Mouse (Mus musculus): ENCODE measurements around the gene Phospho1. TPM values are rescaled to one million over a fixed set of nuclear protein-coding genes. Genes with fewer than 3 reads are reported as not detected.

Phospho1 gene
- polyA plus RNA-seq, 1 experiment from 2014 or later = 0.51 TPM

DNA sequence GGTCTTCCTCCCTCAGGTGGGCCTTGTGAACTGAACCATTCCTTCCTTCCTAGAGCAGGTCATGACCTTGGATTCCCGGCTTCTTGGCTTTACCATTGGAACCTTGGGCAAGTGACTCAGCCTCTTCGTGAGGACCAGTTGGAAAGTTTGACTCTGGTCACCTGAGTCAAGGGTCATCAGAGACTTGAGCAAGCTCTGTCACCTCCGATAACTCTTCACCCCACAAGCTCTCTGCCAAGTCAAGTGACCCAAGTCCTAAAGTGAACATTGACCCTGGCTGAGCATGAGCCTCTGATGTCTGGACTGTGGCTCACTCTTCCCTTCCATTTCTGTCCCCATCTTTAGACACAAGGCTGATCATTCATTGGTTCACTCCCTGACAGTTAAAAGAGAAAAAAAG, 2.8 kb upstream of the Phospho1 start:
- Histone ChIP-seq H3K36me3 (ENCODE audit: control insufficient read depth, insufficient read depth, low read length) (no peaks in the 10 kb centered on the region), H3K9ac (replicated peaks; ENCODE audit: low read depth, low read length) (no peak overlapping the region), H3K4me2 (ENCODE audit: low read depth, low read length) (no peak overlapping the region), H3K27ac (ENCODE audit: low read depth, low read length) (no peak overlapping the region), H3K4me3 (ENCODE audit: low read depth, low read length) (no peak overlapping the region), H3K27me3 (ENCODE audit: control insufficient read depth, insufficient read depth, low read length) (peaks cover 8% of the 10 kb centered on the region), H3K9me3 (ENCODE audit: control insufficient read depth, low read length) (no peaks in the 10 kb centered on the region), H3K4me1 (ENCODE audit: control insufficient read depth, insufficient read depth, low read length) (peaks cover 5% of the 10 kb centered on the region; the same call in 1 of the 2 replicates)
- no peak for ATAC-seq (ENCODE audit: low read depth)
- 94% methylated on average over 3 of the region's 3 CpGs for WGBS

GRCm38 (mm10) chr11:95822437-95822836, 1.9 kb upstream of the Phospho1 start:
- ATAC-seq (ENCODE audit: low read depth) = no peak

GRCm38 (mm10) chr11:95824877-95825243, 561 bp downstream of the Phospho1 start:
- H3K27me3 ChIP-seq (ENCODE audit: control insufficient read depth, insufficient read depth, low read length) = peaks cover 31% of the 10 kb centered on the region
- H3K9me3 ChIP-seq (ENCODE audit: control insufficient read depth, low read length) = no peaks in the 10 kb centered on the region
- H3K36me3 ChIP-seq (ENCODE audit: control insufficient read depth, insufficient read depth, low read length) = no peaks in the 10 kb centered on the region
- H3K27ac ChIP-seq (ENCODE audit: low read depth, low read length) = no peak overlapping the region
- peak overlapping the region; percentile 66 for H3K9ac ChIP-seq (replicated peaks; ENCODE audit: low read depth, low read length)
- H3K4me3 ChIP-seq (ENCODE audit: low read depth, low read length) = peak overlapping the region; percentile 66
- ATAC-seq (ENCODE audit: low read depth) = no peak; the same call in 1 of the 2 replicates
- under 1% methylated on average over 11 of the region's 11 CpGs for WGBS
- peak overlapping the region; percentile 99 for H3K4me2 ChIP-seq (ENCODE audit: low read depth, low read length)
- H3K4me1 ChIP-seq (ENCODE audit: control insufficient read depth, insufficient read depth, low read length) = peaks cover 5% of the 10 kb centered on the region; the same call in 1 of the 2 replicates

More at GRCm38 (mm10) chr11:95822437-95822836, 1.9 kb upstream of the Phospho1 start:
- H3K4me1 ChIP-seq (ENCODE audit: control insufficient read depth, insufficient read depth, low read length) = peaks cover 5% of the 10 kb centered on the region; the same call in 1 of the 2 replicates
- H3K27ac ChIP-seq (ENCODE audit: low read depth, low read length) = no peak overlapping the region
- no peaks in the 10 kb centered on the region for H3K9me3 ChIP-seq (ENCODE audit: control insufficient read depth, low read length)
- H3K27me3 ChIP-seq (ENCODE audit: control insufficient read depth, insufficient read depth, low read length) = peaks cover 14% of the 10 kb centered on the region
- 95% methylated on average over 4 of the region's 4 CpGs for WGBS
- H3K36me3 ChIP-seq (ENCODE audit: control insufficient read depth, insufficient read depth, low read length) = no peaks in the 10 kb centered on the region
- no peak overlapping the region for H3K9ac ChIP-seq (replicated peaks; ENCODE audit: low read depth, low read length)
- H3K4me3 ChIP-seq (ENCODE audit: low read depth, low read length) = no peak overlapping the region
- H3K4me2 ChIP-seq (ENCODE audit: low read depth, low read length) = no peak overlapping the region

DNA sequence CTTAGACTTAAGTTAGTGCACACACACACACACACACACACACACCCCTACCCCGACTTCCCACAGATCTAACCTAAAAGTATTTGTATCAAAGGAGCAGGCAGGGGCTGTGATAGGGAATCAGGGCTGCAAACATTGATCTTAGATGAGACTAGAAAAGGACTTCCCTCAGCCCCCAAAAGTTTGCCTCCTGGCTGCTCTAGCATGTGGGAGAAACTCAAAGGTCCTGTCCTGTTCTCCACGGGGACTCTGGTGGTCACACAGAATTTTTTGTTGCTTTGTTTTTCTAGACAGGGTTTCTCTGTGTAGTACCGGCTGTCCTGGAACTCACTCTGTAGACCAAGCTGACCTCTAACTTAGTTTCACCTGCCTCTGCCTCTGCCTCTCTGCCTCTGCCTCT, 1.3 kb downstream of the Phospho1 start:
- no peaks in the 10 kb centered on the region for H3K9me3 ChIP-seq (ENCODE audit: control insufficient read depth, low read length)
- peaks cover 38% of the 10 kb centered on the region for H3K27me3 ChIP-seq (ENCODE audit: control insufficient read depth, insufficient read depth, low read length)
- H3K9ac ChIP-seq (replicated peaks; ENCODE audit: low read depth, low read length) = no peak overlapping the region
- no peak overlapping the region for H3K4me3 ChIP-seq (ENCODE audit: low read depth, low read length)
- H3K36me3 ChIP-seq (ENCODE audit: control insufficient read depth, insufficient read depth, low read length) = no peaks in the 10 kb centered on the region
- H3K4me2 ChIP-seq (ENCODE audit: low read depth, low read length) = no peak overlapping the region
- H3K4me1 ChIP-seq (ENCODE audit: control insufficient read depth, insufficient read depth, low read length) = peaks cover 11% of the 10 kb centered on the region
- no peak for ATAC-seq (ENCODE audit: low read depth)
- 59% methylated on average over 3 of the region's 3 CpGs for WGBS
- H3K27ac ChIP-seq (ENCODE audit: low read depth, low read length) = no peak overlapping the region

GRCm38 (mm10) chr11:95826317-95827167, 2.2 kb downstream of the Phospho1 start:
- H3K27me3 ChIP-seq (ENCODE audit: control insufficient read depth, insufficient read depth, low read length) = peaks cover 47% of the 10 kb centered on the region
- H3K4me3 ChIP-seq (ENCODE audit: low read depth, low read length) = no peak overlapping the region
- H3K27ac ChIP-seq (ENCODE audit: low read depth, low read length) = no peak overlapping the region
- no peaks in the 10 kb centered on the region for H3K36me3 ChIP-seq (ENCODE audit: control insufficient read depth, insufficient read depth, low read length)
- no peak overlapping the region for H3K9ac ChIP-seq (replicated peaks; ENCODE audit: low read depth, low read length)
- no peaks in the 10 kb centered on the region for H3K9me3 ChIP-seq (ENCODE audit: control insufficient read depth, low read length)
- no peak for ATAC-seq (ENCODE audit: low read depth)
- H3K4me2 ChIP-seq (ENCODE audit: low read depth, low read length) = no peak overlapping the region
- H3K4me1 ChIP-seq (ENCODE audit: control insufficient read depth, insufficient read depth, low read length) = peaks cover 16% of the 10 kb centered on the region
- 51% methylated on average over 6 of the region's 6 CpGs for WGBS

GRCm38 (mm10) chr11:95827168-95827447, 2.8 kb downstream of the Phospho1 start:
- Histone ChIP-seq H3K4me3 (ENCODE audit: low read depth, low read length) (no peak overlapping the region), H3K4me1 (ENCODE audit: control insufficient read depth, insufficient read depth, low read length) (peaks cover 16% of the 10 kb centered on the region), H3K4me2 (ENCODE audit: low read depth, low read length) (no peak overlapping the region), H3K9me3 (ENCODE audit: control insufficient read depth, low read length) (no peaks in the 10 kb centered on the region), H3K27ac (ENCODE audit: low read depth, low read length) (no peak overlapping the region), H3K27me3 (ENCODE audit: control insufficient read depth, insufficient read depth, low read length) (peaks cover 51% of the 10 kb centered on the region), H3K36me3 (ENCODE audit: control insufficient read depth, insufficient read depth, low read length) (no peaks in the 10 kb centered on the region), H3K9ac (replicated peaks; ENCODE audit: low read depth, low read length) (no peak overlapping the region)
- ATAC-seq (ENCODE audit: low read depth) = no peak
- WGBS = 16% methylated on average over 3 of the region's 3 CpGs

GRCm38 (mm10) chr11:95827464-95828085, 3.3 kb downstream of the Phospho1 start:
- WGBS = 22% methylated on average over 3 of the region's 3 CpGs
- no peak overlapping the region for H3K9ac ChIP-seq (replicated peaks; ENCODE audit: low read depth, low read length)
- H3K27me3 ChIP-seq (ENCODE audit: control insufficient read depth, insufficient read depth, low read length) = peaks cover 56% of the 10 kb centered on the region

GRCm38 (mm10) chr11:95828181-95828964, 4.1 kb downstream of the Phospho1 start:
- no peak for ATAC-seq (ENCODE audit: low read depth)
- Histone ChIP-seq H3K27me3 (ENCODE audit: control insufficient read depth, insufficient read depth, low read length) (peaks cover 63% of the 10 kb centered on the region), H3K36me3 (ENCODE audit: control insufficient read depth, insufficient read depth, low read length) (no peaks in the 10 kb centered on the region), H3K27ac (ENCODE audit: low read depth, low read length) (no peak overlapping the region), H3K4me2 (ENCODE audit: low read depth, low read length) (no peak overlapping the region), H3K4me3 (ENCODE audit: low read depth, low read length) (no peak overlapping the region), H3K9me3 (ENCODE audit: control insufficient read depth, low read length) (no peaks in the 10 kb centered on the region), H3K4me1 (ENCODE audit: control insufficient read depth, insufficient read depth, low read length) (peaks cover 16% of the 10 kb centered on the region), H3K9ac (replicated peaks; ENCODE audit: low read depth, low read length) (no peak overlapping the region)
- 77% methylated on average over 11 of the region's 11 CpGs for WGBS

More at GRCm38 (mm10) chr11:95827464-95828085, 3.3 kb downstream of the Phospho1 start:
- Histone ChIP-seq H3K27ac (ENCODE audit: low read depth, low read length) (no peak overlapping the region), H3K4me3 (ENCODE audit: low read depth, low read length) (no peak overlapping the region), H3K4me2 (ENCODE audit: low read depth, low read length) (no peak overlapping the region), H3K9me3 (ENCODE audit: control insufficient read depth, low read length) (no peaks in the 10 kb centered on the region), H3K4me1 (ENCODE audit: control insufficient read depth, insufficient read depth, low read length) (peaks cover 16% of the 10 kb centered on the region), H3K36me3 (ENCODE audit: control insufficient read depth, insufficient read depth, low read length) (no peaks in the 10 kb centered on the region)
- ATAC-seq (ENCODE audit: low read depth) = no peak
